Mouse (Mus musculus): ENCODE results near the gene Thumpd1. TPM values are rescaled to one million over a fixed set of nuclear protein-coding genes. Genes with fewer than 3 reads are reported as not detected.
A peak's percentile ranks its signal among the peaks of the same experiment; 100 is the strongest.
"Not testable (repeated sequence)": the region's sequence is repeated elsewhere in the genome, so short reads cannot be mapped to it uniquely, and the experiment has no call there.

Gene Thumpd1
- polyA plus RNA-seq, 1 experiment: not detected

GRCm38 (mm10) chr7:119745869-119746268 lies 25.3 kb upstream of the Thumpd1 start:
- TF ChIP-seq POLR2A (IDR thresholded peaks at IDR 0.05; ENCODE audit: insufficient read depth, low read depth, low read length) (no peak), CTCF (IDR thresholded peaks at IDR 0.05; ENCODE audit: insufficient read depth, low read depth, low read length) (no peak)
- WGBS: 33% methylated on average over 1 of the region's 1 CpGs
- Histone ChIP-seq H3K4me1 (ENCODE audit: control insufficient read depth, insufficient read depth, low read length) (peaks cover 4% of the 10 kb centered on the region; the same call in 1 of the 2 replicates), H3K27ac (ENCODE audit: insufficient read depth, low read depth, low read length) (no peak overlapping the region), H3K4me3 (ENCODE audit: insufficient read depth, low read depth, low read length) (no peak overlapping the region)

- H3K4me3 ChIP-seq (ENCODE audit: insufficient read depth, low read depth, low read length): no peak overlapping the region
- H3K4me1 ChIP-seq (ENCODE audit: control insufficient read depth, insufficient read depth, low read length): peaks cover 4% of the 10 kb centered on the region; the same call in 1 of the 2 replicates
- H3K27ac ChIP-seq (ENCODE audit: insufficient read depth, low read depth, low read length): no peak overlapping the region
- 9% methylated on average over 34 of the region's 34 CpGs for WGBS
- TF ChIP-seq CTCF (IDR thresholded peaks at IDR 0.05; ENCODE audit: insufficient read depth, low read depth, low read length) (no peak), POLR2A (IDR thresholded peaks at IDR 0.05; ENCODE audit: insufficient read depth, low read depth, low read length) (no peak)
Observed at GRCm38 (mm10) chr7:119744321-119744720, 23.7 kb upstream of the Thumpd1 start.

DNA sequence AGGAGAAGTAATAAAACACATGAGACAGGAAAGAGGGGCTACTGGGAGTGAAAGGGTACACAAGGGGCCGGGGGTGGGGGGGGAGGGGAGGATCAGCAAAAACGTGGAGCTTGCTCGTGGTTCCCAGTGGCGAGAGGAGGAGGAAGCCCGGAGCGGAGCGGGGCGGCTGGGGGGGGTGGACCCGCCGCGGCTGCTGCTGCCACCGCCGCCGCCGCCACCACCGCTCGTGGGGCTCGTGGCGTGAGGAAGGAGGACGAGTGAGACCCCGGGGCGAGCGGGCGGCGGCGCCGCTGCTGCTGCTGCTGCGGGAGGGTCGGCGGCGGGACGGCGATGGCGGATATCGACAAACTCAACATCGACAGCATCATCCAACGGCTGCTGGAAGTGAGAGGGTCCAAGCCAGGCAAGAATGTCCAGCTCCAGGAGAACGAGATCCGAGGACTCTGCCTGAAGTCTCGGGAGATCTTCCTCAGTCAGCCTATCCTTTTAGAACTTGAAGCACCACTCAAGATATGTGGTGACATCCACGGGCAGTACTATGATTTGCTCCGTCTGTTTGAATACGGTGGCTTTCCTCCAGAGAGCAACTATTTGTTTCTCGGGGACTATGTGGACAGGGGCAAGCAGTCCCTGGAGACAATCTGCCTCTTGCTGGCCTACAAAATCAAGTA lies 19.3 kb upstream of the Thumpd1 start:
- H3K4me3 ChIP-seq (ENCODE audit: insufficient read depth, low read depth, low read length): peak overlapping the region; percentile 38
- 1% methylated on average over 31 of the region's 44 CpGs for WGBS
- H3K27ac ChIP-seq (ENCODE audit: insufficient read depth, low read depth, low read length); H3K4me1 ChIP-seq (ENCODE audit: control insufficient read depth, insufficient read depth, low read length): not testable (repeated sequence)

- TF ChIP-seq POLR2A (IDR thresholded peaks at IDR 0.05; ENCODE audit: insufficient read depth, low read depth, low read length): no peak
- TF ChIP-seq CTCF (IDR thresholded peaks at IDR 0.05; ENCODE audit: insufficient read depth, low read depth, low read length): no peak
- WGBS: 85% methylated on average over 2 of the region's 2 CpGs
- H3K4me3 ChIP-seq (ENCODE audit: insufficient read depth, low read depth, low read length): no peak overlapping the region
- no peak overlapping the region for H3K27ac ChIP-seq (ENCODE audit: insufficient read depth, low read depth, low read length)
- H3K4me1 ChIP-seq (ENCODE audit: control insufficient read depth, insufficient read depth, low read length): no peaks in the 10 kb centered on the region
Observed at GRCm38 (mm10) chr7:119738877-119739276, 18.3 kb upstream of the Thumpd1 start.

GRCm38 (mm10) chr7:119731262-119731661 lies 10.7 kb upstream of the Thumpd1 start:
- H3K4me1 ChIP-seq (ENCODE audit: control insufficient read depth, insufficient read depth, low read length); H3K4me3 ChIP-seq (ENCODE audit: insufficient read depth, low read depth, low read length); H3K27ac ChIP-seq (ENCODE audit: insufficient read depth, low read depth, low read length): not testable (repeated sequence)
- 84% methylated on average over 4 of the region's 4 CpGs for WGBS

GRCm38 (mm10) chr7:119727621-119728020 lies 7.0 kb upstream of the Thumpd1 start:
- TF ChIP-seq CTCF (IDR thresholded peaks at IDR 0.05; ENCODE audit: insufficient read depth, low read depth, low read length) (no peak), POLR2A (IDR thresholded peaks at IDR 0.05; ENCODE audit: insufficient read depth, low read depth, low read length) (no peak)
- WGBS: 85% methylated on average over 2 of the region's 2 CpGs
- H3K4me1 ChIP-seq (ENCODE audit: control insufficient read depth, insufficient read depth, low read length): no peaks in the 10 kb centered on the region
- H3K4me3 ChIP-seq (ENCODE audit: insufficient read depth, low read depth, low read length): no peak overlapping the region
- H3K27ac ChIP-seq (ENCODE audit: insufficient read depth, low read depth, low read length): no peak overlapping the region

- TF ChIP-seq POLR2A (IDR thresholded peaks at IDR 0.05; ENCODE audit: insufficient read depth, low read depth, low read length) (no peak), CTCF (IDR thresholded peaks at IDR 0.05; ENCODE audit: insufficient read depth, low read depth, low read length) (no peak)
- WGBS: 7% methylated on average over 8 of the region's 8 CpGs
- H3K4me1 ChIP-seq (ENCODE audit: control insufficient read depth, insufficient read depth, low read length): peaks cover 2% of the 10 kb centered on the region; the same call in 1 of the 2 replicates
- peak overlapping the region; percentile 88 for H3K4me3 ChIP-seq (ENCODE audit: insufficient read depth, low read depth, low read length)
- H3K27ac ChIP-seq (ENCODE audit: insufficient read depth, low read depth, low read length): 0 out of 2 replicates have a peak overlapping the region, but pooled peaks have one; percentile 18
Observed at GRCm38 (mm10) chr7:119720947-119721310, 331 bp upstream of the Thumpd1 start.

DNA sequence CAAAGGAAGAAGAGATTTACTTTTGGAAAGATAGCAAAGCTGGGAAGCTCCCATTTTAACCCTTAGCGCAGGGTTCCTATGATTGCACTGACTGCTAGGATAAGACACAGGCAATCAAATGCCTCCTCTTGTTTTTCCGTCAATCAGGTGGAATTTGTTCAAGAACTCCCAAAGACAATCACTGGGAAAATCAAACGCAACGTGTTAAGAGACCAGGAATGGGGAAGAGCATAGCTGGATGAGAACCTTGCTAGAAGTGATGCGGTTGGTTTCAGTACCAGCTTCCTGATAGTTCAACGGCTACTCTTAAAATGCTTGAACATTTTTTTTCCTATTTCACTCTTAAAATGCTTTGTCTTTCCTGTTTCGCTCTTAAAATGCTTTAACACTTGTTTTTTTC lies 6.5 kb downstream of the Thumpd1 start:
- TF ChIP-seq POLR2A (IDR thresholded peaks at IDR 0.05; ENCODE audit: insufficient read depth, low read depth, low read length): no peak
- no peak for TF ChIP-seq CTCF (IDR thresholded peaks at IDR 0.05; ENCODE audit: insufficient read depth, low read depth, low read length)
- H3K27ac ChIP-seq (ENCODE audit: insufficient read depth, low read depth, low read length): no peak overlapping the region
- no peaks in the 10 kb centered on the region for H3K4me1 ChIP-seq (ENCODE audit: control insufficient read depth, insufficient read depth, low read length)
- WGBS: 91% methylated on average over 7 of the region's 7 CpGs
- H3K4me3 ChIP-seq (ENCODE audit: insufficient read depth, low read depth, low read length): no peak overlapping the region

- Histone ChIP-seq H3K27ac (ENCODE audit: insufficient read depth, low read depth, low read length) (no peak overlapping the region), H3K4me3 (ENCODE audit: insufficient read depth, low read depth, low read length) (no peak overlapping the region), H3K4me1 (ENCODE audit: control insufficient read depth, insufficient read depth, low read length) (no peaks in the 10 kb centered on the region)
- TF ChIP-seq POLR2A (IDR thresholded peaks at IDR 0.05; ENCODE audit: insufficient read depth, low read depth, low read length) (no peak), CTCF (IDR thresholded peaks at IDR 0.05; ENCODE audit: insufficient read depth, low read depth, low read length) (no peak)
- 85% methylated on average over 1 of the region's 1 CpGs for WGBS
Observed at GRCm38 (mm10) chr7:119694926-119695325, 25.7 kb downstream of the Thumpd1 start.

DNA sequence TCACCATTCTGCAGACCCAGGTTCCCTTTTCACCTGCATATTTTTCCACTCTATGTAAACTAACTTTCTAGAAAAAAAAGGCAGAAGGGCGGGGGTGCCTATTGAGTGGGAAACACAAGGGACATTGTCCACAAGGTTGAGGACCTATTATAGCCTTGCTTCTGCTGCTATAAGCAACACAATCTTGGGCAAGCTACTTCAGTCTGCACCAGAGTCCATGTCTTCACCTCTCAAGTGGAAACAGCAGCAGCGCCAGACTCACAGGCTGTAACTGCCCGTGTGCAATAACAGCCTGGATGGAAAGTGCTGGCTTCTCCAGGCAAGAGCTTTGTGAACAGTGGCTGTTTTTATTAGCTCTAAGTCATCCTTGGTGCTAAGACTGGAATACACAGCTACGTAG lies 28.3 kb downstream of the Thumpd1 start:
- TF ChIP-seq CTCF (IDR thresholded peaks at IDR 0.05; ENCODE audit: insufficient read depth, low read depth, low read length): no peak
- TF ChIP-seq POLR2A (IDR thresholded peaks at IDR 0.05; ENCODE audit: insufficient read depth, low read depth, low read length): no peak
- Histone ChIP-seq H3K4me3 (ENCODE audit: insufficient read depth, low read depth, low read length) (no peak overlapping the region), H3K27ac (ENCODE audit: insufficient read depth, low read depth, low read length) (no peak overlapping the region), H3K4me1 (ENCODE audit: control insufficient read depth, insufficient read depth, low read length) (no peaks in the 10 kb centered on the region)
- WGBS: 74% methylated on average over 4 of the region's 4 CpGs

Measured in olfactory bulb, adult 2 months (tissue).